Mouse (Mus musculus) mammary gland, adult 2 months (tissue): ENCODE results near the gene Ccne1. TPM values are rescaled to one million over a fixed set of nuclear protein-coding genes. Genes with fewer than 3 reads are reported as not detected.

Source experiments
- polyA plus RNA-seq: library from polyadenylated mRNA; depleted of rRNA; stranded (reverse); fragments of >200 nt; gene quantifications from 2 replicates; pipeline ENCODE4 v1.2.3, GENCODE M21; 2012; ENCODE audit warnings: low replicate concordance; rRNA removed

The Ccne1 gene
- 4.0 and 17.7 TPM in 2 replicates for polyA plus RNA-seq

GRCm38 (mm10) chr7:38107371-38108259 lies at the start of gene Ccne1:
Gene Ccne1, minus strand, starts transcription at chr7:38107534.

Other genes with a start within 250 kb of the Ccne1 start
- gene Uri1, start 84.0 kb downstream of the Ccne1 start, polyA plus RNA-seq: 7.2 and 9.3 TPM in 2 replicates
- gene 1600014C10Rik, start 75.7 kb upstream of the Ccne1 start, polyA plus RNA-seq: 43.0 and 74.2 TPM in 2 replicates
- 7.6 and 8.7 TPM in 2 replicates for gene Plekhf1, start 120.5 kb upstream of the Ccne1 start, polyA plus RNA-seq
- 7.0 and 14.5 TPM in 2 replicates for gene Pop4, start 163.9 kb upstream of the Ccne1 start, polyA plus RNA-seq